Mouse (Mus musculus): ENCODE measurements at regions not wholly inside any gene's neighbourhood (a gene's known extent, or its start where the extent isn't known, plus 50 kb on each side); places are given as distances from the start of the nearest gene placed in this dataset.

GRCm38 (mm10) chr12:29248459-29248858 is 279.7 kb upstream of the Myt1l start:
- no peak overlapping the region for H3K4me3 ChIP-seq
- TF ChIP-seq MYOD1 (IDR thresholded peaks at IDR 0.05; ENCODE audit: control insufficient read depth in 1 of 3, insufficient read length in 2 of 3, low read depth in 2 of 3) (no peak), POLR2AphosphoS2 (IDR thresholded peaks at IDR 0.05; ENCODE audit: insufficient read length, low read depth) (no peak), CEBPB (IDR thresholded peaks at IDR 0.05; ENCODE audit: insufficient read depth, poor library complexity, severe bottlenecking) (no peak), TCF3 (IDR thresholded peaks at IDR 0.05; ENCODE audit: insufficient read length, low read depth) (no peak), E2F4 (IDR thresholded peaks at IDR 0.05; ENCODE audit: insufficient read depth) (no peak), SRF (IDR thresholded peaks at IDR 0.05; ENCODE audit: control insufficient read depth, insufficient read length, low read depth) (no peak), TCF12 (IDR thresholded peaks at IDR 0.05; ENCODE audit: insufficient read depth, poor library complexity, severe bottlenecking) (no peak), REST (IDR thresholded peaks at IDR 0.05; ENCODE audit: insufficient read depth, insufficient read length) (no peak), MYOG (IDR thresholded peaks at IDR 0.05; ENCODE audit: control insufficient read depth in 1 of 3, insufficient read depth in 1 of 3, insufficient read length in 2 of 3, low read depth in 2 of 3) (no peak), POLR2A (IDR thresholded peaks at IDR 0.05; ENCODE audit: insufficient read length, low read depth) (no peak), MAX (IDR thresholded peaks at IDR 0.05; ENCODE audit: low read depth) (no peak)
- H3K79me2 ChIP-seq (ENCODE audit: control insufficient read depth, insufficient read depth), result no peaks in the 10 kb centered on the region
- no peaks in the 10 kb centered on the region for H3K27me3 ChIP-seq (ENCODE audit: control insufficient read depth, insufficient read depth, insufficient read length)
- no peak overlapping the region for H3ac ChIP-seq (ENCODE audit: control insufficient read depth, insufficient read length)
- H3K4me2 ChIP-seq (ENCODE audit: low read depth), result no peak overlapping the region
- no peaks in the 10 kb centered on the region for H3K36me3 ChIP-seq (ENCODE audit: control insufficient read depth, insufficient read depth)

- no peak overlapping the region for H3ac ChIP-seq (ENCODE audit: control insufficient read depth, insufficient read length)
- no peaks in the 10 kb centered on the region for H3K36me3 ChIP-seq (ENCODE audit: control insufficient read depth, insufficient read depth)
- no peaks in the 10 kb centered on the region for H3K27me3 ChIP-seq (ENCODE audit: control insufficient read depth, insufficient read depth, insufficient read length)
- H3K79me2 ChIP-seq (ENCODE audit: control insufficient read depth, insufficient read depth), result no peaks in the 10 kb centered on the region
- H3K4me2 ChIP-seq (ENCODE audit: low read depth), result no peak overlapping the region
- TF ChIP-seq USF1 (IDR thresholded peaks at IDR 0.05; ENCODE audit: low read depth) (no peak), MYOG (IDR thresholded peaks at IDR 0.05; ENCODE audit: control insufficient read depth in 1 of 3, insufficient read depth in 1 of 3, insufficient read length in 2 of 3, low read depth in 2 of 3) (no peak), MAX (IDR thresholded peaks at IDR 0.05; ENCODE audit: low read depth) (no peak), E2F4 (IDR thresholded peaks at IDR 0.05; ENCODE audit: insufficient read depth) (no peak), TCF12 (IDR thresholded peaks at IDR 0.05; ENCODE audit: insufficient read depth, poor library complexity, severe bottlenecking) (no peak), POLR2A (IDR thresholded peaks at IDR 0.05; ENCODE audit: insufficient read length, low read depth) (no peak), CEBPB (IDR thresholded peaks at IDR 0.05; ENCODE audit: insufficient read depth, poor library complexity, severe bottlenecking) (no peak)
- H3K4me3 ChIP-seq, result no peak overlapping the region
Measured at GRCm38 (mm10) chr12:29256103-29256502, 272.1 kb upstream of the Myt1l start.

GRCm38 (mm10) chr12:29257011-29257734 is 271.0 kb upstream of the Myt1l start:
- Histone ChIP-seq H3ac (ENCODE audit: control insufficient read depth, insufficient read length) (no peak overlapping the region), H3K4me2 (ENCODE audit: low read depth) (no peak overlapping the region), H3K4me3 (no peak overlapping the region), H3K36me3 (ENCODE audit: control insufficient read depth, insufficient read depth) (no peaks in the 10 kb centered on the region), H3K79me2 (ENCODE audit: control insufficient read depth, insufficient read depth) (no peaks in the 10 kb centered on the region), H3K27me3 (ENCODE audit: control insufficient read depth, insufficient read depth, insufficient read length) (no peaks in the 10 kb centered on the region)
- TF ChIP-seq USF1 (IDR thresholded peaks at IDR 0.05; ENCODE audit: low read depth) (no peak), MYOG (IDR thresholded peaks at IDR 0.05; ENCODE audit: control insufficient read depth in 1 of 3, insufficient read depth in 1 of 3, insufficient read length in 2 of 3, low read depth in 2 of 3) (no peak), TCF3 (IDR thresholded peaks at IDR 0.05; ENCODE audit: insufficient read length, low read depth) (no peak), CEBPB (IDR thresholded peaks at IDR 0.05; ENCODE audit: insufficient read depth, poor library complexity, severe bottlenecking) (no peak), E2F4 (IDR thresholded peaks at IDR 0.05; ENCODE audit: insufficient read depth) (no peak), MAX (IDR thresholded peaks at IDR 0.05; ENCODE audit: low read depth) (no peak), POLR2A (IDR thresholded peaks at IDR 0.05; ENCODE audit: insufficient read length, low read depth) (no peak), SRF (IDR thresholded peaks at IDR 0.05; ENCODE audit: control insufficient read depth, insufficient read length, low read depth) (no peak), POLR2AphosphoS2 (IDR thresholded peaks at IDR 0.05; ENCODE audit: insufficient read length, low read depth) (no peak), MYOD1 (IDR thresholded peaks at IDR 0.05; ENCODE audit: control insufficient read depth in 1 of 3, insufficient read length in 2 of 3, low read depth in 2 of 3) (no peak), REST (IDR thresholded peaks at IDR 0.05; ENCODE audit: insufficient read depth, insufficient read length) (no peak), TCF12 (IDR thresholded peaks at IDR 0.05; ENCODE audit: insufficient read depth, poor library complexity, severe bottlenecking) (no peak)

- TF ChIP-seq TCF12 (IDR thresholded peaks at IDR 0.05; ENCODE audit: insufficient read depth, poor library complexity, severe bottlenecking) (no peak), MAX (IDR thresholded peaks at IDR 0.05; ENCODE audit: low read depth) (no peak), POLR2A (IDR thresholded peaks at IDR 0.05; ENCODE audit: insufficient read length, low read depth) (no peak), MYOD1 (IDR thresholded peaks at IDR 0.05; ENCODE audit: control insufficient read depth in 1 of 3, insufficient read length in 2 of 3, low read depth in 2 of 3) (no peak), POLR2AphosphoS2 (IDR thresholded peaks at IDR 0.05; ENCODE audit: insufficient read length, low read depth) (no peak), REST (IDR thresholded peaks at IDR 0.05; ENCODE audit: insufficient read depth, insufficient read length) (no peak), CEBPB (IDR thresholded peaks at IDR 0.05; ENCODE audit: insufficient read depth, poor library complexity, severe bottlenecking) (no peak), MYOG (IDR thresholded peaks at IDR 0.05; ENCODE audit: control insufficient read depth in 1 of 3, insufficient read depth in 1 of 3, insufficient read length in 2 of 3, low read depth in 2 of 3) (no peak), USF1 (IDR thresholded peaks at IDR 0.05; ENCODE audit: low read depth) (no peak), TCF3 (IDR thresholded peaks at IDR 0.05; ENCODE audit: insufficient read length, low read depth) (no peak)
- Histone ChIP-seq H3K36me3 (ENCODE audit: control insufficient read depth, insufficient read depth) (no peaks in the 10 kb centered on the region), H3K27me3 (ENCODE audit: control insufficient read depth, insufficient read depth, insufficient read length) (no peaks in the 10 kb centered on the region), H3K79me2 (ENCODE audit: control insufficient read depth, insufficient read depth) (no peaks in the 10 kb centered on the region), H3K4me3 (no peak overlapping the region), H3ac (ENCODE audit: control insufficient read depth, insufficient read length) (no peak overlapping the region), H3K4me2 (ENCODE audit: low read depth) (no peak overlapping the region)
Measured at GRCm38 (mm10) chr12:29257735-29258547, 270.2 kb upstream of the Myt1l start.
